Mouse (Mus musculus) embryonic facial prominence, embryonic 12.5 days (tissue): ENCODE measurements around the gene Ppm1l. TPM values are rescaled to one million over a fixed set of nuclear protein-coding genes. Genes with fewer than 3 reads are reported as not detected.

Experiments
- ATAC-seq: fragments of 200-750 bp; cut with Nextera tagmentation; 2 replicates; pipeline ENCODE4 v1.8.0; 2017; ENCODE audit not compliant: insufficient number of reproducible peaks, insufficient read depth, low FRiP score, low TSS enrichment
- H3K27ac ChIP-seq: fragments of 300-500 bp; sonication (generic); 2 replicates; pipeline ENCODE4 v1.5.1; 2016; ENCODE audit warnings: mild to moderate bottlenecking
- H3K27me3 ChIP-seq: fragments of 300-500 bp; sonication (generic); 2 replicates; pipeline ENCODE4 v1.6.1; 2016; ENCODE audit warnings: mild to moderate bottlenecking, moderate library complexity
- H3K36me3 ChIP-seq: fragments of 300-500 bp; sonication (generic); 2 replicates; pipeline ENCODE4 v1.6.1; 2016; ENCODE audit warnings: mild to moderate bottlenecking
- H3K4me1 ChIP-seq: fragments of 300-500 bp; sonication (generic); 2 replicates; pipeline ENCODE4 v1.6.1; 2016
- H3K4me2 ChIP-seq: fragments of 300-500 bp; sonication (generic); replicated peaks from 2 replicates; pipeline ENCODE4 v1.6.1; 2016; ENCODE audit warnings: mild to moderate bottlenecking, moderate library complexity
- H3K4me3 ChIP-seq: fragments of 300-500 bp; sonication (generic); 2 replicates; pipeline ENCODE4 v1.5.1; 2016; ENCODE audit warnings: mild to moderate bottlenecking
- H3K9ac ChIP-seq: fragments of 300-500 bp; sonication (generic); 2 replicates; pipeline ENCODE4 v1.6.1; 2016; ENCODE audit warnings: mild to moderate bottlenecking, moderate library complexity
- H3K9me3 ChIP-seq: fragments of 300-500 bp; sonication (generic); 2 replicates; pipeline ENCODE4 v1.6.1; 2016; ENCODE audit warnings: mild to moderate bottlenecking, moderate library complexity
- WGBS: fragments of 180-500 bp; shearing (Covaris S2); methylation state at CpG from one replicate; pipeline ENCODE4 v1.1.7; 2016; 5-methylcytosine and 5-hydroxymethylcytosine counted together
- polyA plus RNA-seq: library from polyadenylated mRNA; unstranded; fragments of >200 nt; fragmentation: Nextera tagmentation; extraction: Ambion mirVana; gene quantifications from 2 replicates; pipeline ENCODE4 v1.2.1, GENCODE M21; 2016

Gene Ppm1l
- polyA plus RNA-seq, 1 experiment from 2014 or later, result 11.9 TPM

DNA sequence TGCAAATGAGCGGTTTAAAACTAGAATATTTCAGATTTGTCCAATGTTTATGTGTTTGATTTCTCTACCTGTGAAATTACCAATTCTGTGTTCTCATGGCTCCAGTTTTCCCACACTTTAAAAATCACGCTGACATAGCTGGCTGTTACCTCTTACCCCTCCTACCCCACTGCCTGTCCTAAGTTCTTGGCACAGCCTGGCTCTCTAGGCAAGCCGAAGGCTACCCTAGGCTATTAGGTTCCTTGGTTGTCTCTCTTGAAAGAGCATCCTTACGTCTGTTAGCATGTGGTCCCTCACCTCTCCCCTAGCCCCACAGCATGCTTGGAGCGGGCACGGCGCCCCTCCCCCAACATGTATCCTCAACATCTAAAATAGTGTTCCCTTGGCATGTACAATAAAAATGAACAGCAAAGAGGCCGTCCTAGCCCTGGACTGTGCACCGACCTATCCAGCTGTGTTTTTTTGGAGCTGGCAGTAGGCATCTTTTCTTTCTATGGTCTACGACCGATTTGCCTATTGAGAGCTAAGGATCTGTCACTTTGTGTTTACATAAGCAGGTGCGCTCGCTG, 167.4 kb downstream of the Ppm1l start:
- H3K4me3 ChIP-seq, result no peak overlapping the region
- H3K27me3 ChIP-seq, result no peaks in the 10 kb centered on the region
- H3K27ac ChIP-seq, result no peak overlapping the region
- no peaks in the 10 kb centered on the region for H3K36me3 ChIP-seq
- 0 out of 2 replicates have a peak, but pooled peaks have one; percentile 11 for ATAC-seq
- peaks cover 5% of the 10 kb centered on the region; the same call in 1 of the 2 replicates for H3K4me1 ChIP-seq
- H3K9me3 ChIP-seq, result no peaks in the 10 kb centered on the region
- H3K9ac ChIP-seq, result no peak overlapping the region
- no peak overlapping the region for H3K4me2 ChIP-seq
- 81% methylated on average over 13 of the region's 13 CpGs for WGBS

DNA sequence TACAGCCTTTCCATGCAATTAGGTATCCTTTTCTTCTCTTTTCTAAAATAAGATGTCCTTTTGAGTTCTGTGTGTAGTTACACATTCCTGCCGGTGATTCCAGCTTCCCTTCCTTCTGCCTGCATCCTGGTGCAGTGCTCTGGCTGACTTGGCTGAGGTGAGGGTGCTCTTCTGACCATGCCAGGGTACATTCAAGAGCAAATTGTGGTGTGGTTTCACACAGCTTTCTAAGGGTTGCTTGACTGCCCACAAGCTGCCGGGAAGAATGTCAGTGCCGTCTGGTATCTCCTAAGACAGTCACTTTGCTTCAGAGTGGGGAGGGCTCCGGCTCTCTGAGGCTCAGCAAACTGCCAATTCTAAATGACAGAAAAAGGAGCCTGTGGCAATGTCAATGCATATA, 167.9 kb downstream of the Ppm1l start:
- Histone ChIP-seq H3K27ac (no peak overlapping the region), H3K9ac (no peak overlapping the region), H3K4me1 (peaks cover 5% of the 10 kb centered on the region; the same call in 1 of the 2 replicates), H3K9me3 (no peaks in the 10 kb centered on the region), H3K4me2 (no peak overlapping the region), H3K36me3 (no peaks in the 10 kb centered on the region), H3K27me3 (no peaks in the 10 kb centered on the region), H3K4me3 (no peak overlapping the region)
- 71% methylated on average over 4 of the region's 4 CpGs for WGBS
- ATAC-seq, result no peak

DNA sequence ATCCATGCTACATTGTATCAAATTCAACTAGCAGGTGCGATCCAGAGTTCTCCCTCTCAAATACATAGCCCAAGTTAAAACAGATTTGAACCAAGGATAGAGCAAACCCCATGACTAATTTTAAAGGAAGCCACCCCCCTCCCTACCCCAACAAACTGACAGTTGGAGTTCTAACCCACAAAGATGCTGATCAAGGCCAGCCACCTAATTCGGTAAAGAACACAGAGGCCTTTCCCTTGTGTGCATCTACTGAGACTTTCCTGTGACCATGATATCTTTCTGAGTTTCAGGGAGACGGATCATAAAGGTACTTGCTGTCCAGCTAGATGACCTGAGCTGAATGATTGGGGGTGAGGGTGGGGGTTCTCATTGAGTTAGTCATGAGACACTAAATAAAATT, 168.7 kb downstream of the Ppm1l start:
- 90% methylated on average over 3 of the region's 3 CpGs for WGBS

DNA sequence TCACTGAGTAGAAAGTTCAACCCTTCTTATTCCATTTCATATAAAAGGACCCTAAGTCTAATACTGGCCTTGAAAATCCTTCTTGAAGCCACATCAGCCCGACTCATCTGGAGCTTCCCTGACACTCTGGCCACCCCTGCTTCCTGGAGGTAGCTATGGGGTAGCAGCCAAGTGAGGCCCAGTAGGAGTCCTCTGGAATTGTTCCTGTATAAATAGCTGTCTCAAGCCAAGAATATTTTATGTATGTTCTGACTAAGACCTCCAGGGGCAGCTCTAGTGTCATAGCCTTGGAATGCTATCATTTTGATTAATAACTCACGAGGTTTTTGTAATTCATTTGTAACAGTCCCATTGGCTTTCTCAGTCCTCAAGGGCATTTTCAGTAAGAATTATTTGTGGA, 169.1 kb downstream of the Ppm1l start:
- no peak for ATAC-seq
- 75% methylated on average over 2 of the region's 2 CpGs for WGBS

More for the DNA sequence above, 168.7 kb downstream of the Ppm1l start:
- no peak overlapping the region for H3K9ac ChIP-seq
- peaks cover 5% of the 10 kb centered on the region; the same call in 1 of the 2 replicates for H3K4me1 ChIP-seq
- ATAC-seq, result no peak
- no peaks in the 10 kb centered on the region for H3K9me3 ChIP-seq
- H3K27ac ChIP-seq, result no peak overlapping the region
- no peak overlapping the region for H3K4me2 ChIP-seq
- no peak overlapping the region for H3K4me3 ChIP-seq
- H3K27me3 ChIP-seq, result no peaks in the 10 kb centered on the region
- H3K36me3 ChIP-seq, result no peaks in the 10 kb centered on the region

DNA sequence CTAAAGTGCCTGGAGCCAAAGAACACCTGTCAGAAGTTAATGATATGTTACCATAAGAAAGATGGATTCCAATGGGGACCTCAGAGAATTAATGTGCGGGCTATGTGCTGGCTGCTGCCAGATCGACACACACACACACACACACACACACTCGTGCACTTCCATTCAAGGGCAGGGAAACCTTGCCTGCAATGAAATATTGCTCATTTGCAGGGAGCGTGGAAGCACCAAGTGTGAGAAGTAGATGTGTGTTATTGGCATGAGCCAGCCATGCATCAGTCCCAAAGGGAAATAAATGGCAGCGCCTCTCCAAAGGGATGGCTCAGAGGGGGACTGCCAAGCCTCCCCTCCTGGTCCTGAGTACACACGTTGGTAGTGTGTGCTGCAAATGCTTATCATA, 170.8 kb downstream of the Ppm1l start:
- Histone ChIP-seq H3K4me2 (no peak overlapping the region), H3K9me3 (no peaks in the 10 kb centered on the region), H3K4me3 (no peak overlapping the region), H3K36me3 (no peaks in the 10 kb centered on the region), H3K27ac (no peak overlapping the region), H3K9ac (no peak overlapping the region), H3K27me3 (no peaks in the 10 kb centered on the region), H3K4me1 (0 out of 2 replicates have a peak, but pooled peaks cover 5% of the 10 kb centered on the region)
- ATAC-seq, result no peak
- 88% methylated on average over 6 of the region's 6 CpGs for WGBS

More for the DNA sequence above, 169.1 kb downstream of the Ppm1l start:
- H3K9ac ChIP-seq, result no peak overlapping the region
- no peaks in the 10 kb centered on the region for H3K36me3 ChIP-seq
- H3K4me3 ChIP-seq, result no peak overlapping the region
- H3K27ac ChIP-seq, result no peak overlapping the region
- no peaks in the 10 kb centered on the region for H3K9me3 ChIP-seq
- H3K4me1 ChIP-seq, result 0 out of 2 replicates have a peak, but pooled peaks cover 5% of the 10 kb centered on the region
- no peaks in the 10 kb centered on the region for H3K27me3 ChIP-seq
- H3K4me2 ChIP-seq, result no peak overlapping the region

GRCm38 (mm10) chr3:69489669-69490068, 173.0 kb downstream of the Ppm1l start:
- no peak overlapping the region for H3K9ac ChIP-seq
- WGBS, result 75% methylated on average over 3 of the region's 3 CpGs
- H3K27ac ChIP-seq, result no peak overlapping the region
- H3K4me1 ChIP-seq, result 0 out of 2 replicates have a peak, but pooled peaks cover 5% of the 10 kb centered on the region
- H3K4me3 ChIP-seq, result no peak overlapping the region
- no peaks in the 10 kb centered on the region for H3K36me3 ChIP-seq
- no peak for ATAC-seq
- no peak overlapping the region for H3K4me2 ChIP-seq
- no peaks in the 10 kb centered on the region for H3K9me3 ChIP-seq
- H3K27me3 ChIP-seq, result no peaks in the 10 kb centered on the region

DNA sequence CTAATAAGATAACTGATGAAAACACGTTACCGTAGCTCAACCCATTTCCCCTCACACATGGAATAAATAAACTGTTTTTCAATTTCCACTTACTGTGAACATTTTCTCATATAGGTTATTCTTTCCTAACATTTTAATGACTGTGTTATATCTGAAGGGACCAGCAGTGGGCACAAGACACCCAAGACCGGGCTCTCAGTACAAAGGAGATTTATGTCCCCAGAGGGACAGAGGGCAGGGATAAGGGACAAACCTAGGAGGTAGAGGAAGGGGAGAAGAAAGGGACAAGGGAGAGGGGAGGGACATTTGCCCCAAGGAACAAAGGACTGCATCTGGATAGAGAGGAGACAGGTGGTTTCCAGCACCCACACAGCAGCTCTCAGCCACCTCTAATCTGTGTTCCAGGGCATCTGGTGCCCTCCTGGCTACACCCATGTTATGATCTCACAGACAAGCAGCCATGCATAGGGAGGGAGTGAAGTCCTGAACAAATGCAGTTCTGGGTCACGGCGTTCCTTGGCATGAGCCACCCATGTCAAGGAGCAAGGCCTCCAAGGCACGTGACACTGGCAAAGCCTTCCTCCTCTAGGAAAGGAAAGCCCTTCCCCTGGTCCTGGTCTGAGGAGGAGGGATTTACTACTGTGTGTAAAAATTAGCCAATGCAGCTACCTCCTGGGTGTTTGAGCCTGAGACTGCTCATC, 174.5 kb downstream of the Ppm1l start:
- no peak overlapping the region for H3K4me3 ChIP-seq
- ATAC-seq, result no peak
- WGBS, result 82% methylated on average over 6 of the region's 6 CpGs

GRCm38 (mm10) chr3:69494233-69495010, 177.8 kb downstream of the Ppm1l start:
- no peaks in the 10 kb centered on the region for H3K27me3 ChIP-seq
- no peak overlapping the region for H3K27ac ChIP-seq
- no peak for ATAC-seq
- H3K9ac ChIP-seq, result no peak overlapping the region
- H3K4me2 ChIP-seq, result no peak overlapping the region
- WGBS, result 78% methylated on average over 4 of the region's 4 CpGs
- H3K4me3 ChIP-seq, result no peak overlapping the region
- H3K4me1 ChIP-seq, result no peaks in the 10 kb centered on the region
- no peaks in the 10 kb centered on the region for H3K36me3 ChIP-seq
- H3K9me3 ChIP-seq, result no peaks in the 10 kb centered on the region

More for the DNA sequence above, 174.5 kb downstream of the Ppm1l start:
- no peak overlapping the region for H3K27ac ChIP-seq
- 0 out of 2 replicates have a peak, but pooled peaks cover 5% of the 10 kb centered on the region for H3K4me1 ChIP-seq
- no peaks in the 10 kb centered on the region for H3K9me3 ChIP-seq
- H3K27me3 ChIP-seq, result no peaks in the 10 kb centered on the region
- no peaks in the 10 kb centered on the region for H3K36me3 ChIP-seq
- H3K9ac ChIP-seq, result no peak overlapping the region
- H3K4me2 ChIP-seq, result no peak overlapping the region

DNA sequence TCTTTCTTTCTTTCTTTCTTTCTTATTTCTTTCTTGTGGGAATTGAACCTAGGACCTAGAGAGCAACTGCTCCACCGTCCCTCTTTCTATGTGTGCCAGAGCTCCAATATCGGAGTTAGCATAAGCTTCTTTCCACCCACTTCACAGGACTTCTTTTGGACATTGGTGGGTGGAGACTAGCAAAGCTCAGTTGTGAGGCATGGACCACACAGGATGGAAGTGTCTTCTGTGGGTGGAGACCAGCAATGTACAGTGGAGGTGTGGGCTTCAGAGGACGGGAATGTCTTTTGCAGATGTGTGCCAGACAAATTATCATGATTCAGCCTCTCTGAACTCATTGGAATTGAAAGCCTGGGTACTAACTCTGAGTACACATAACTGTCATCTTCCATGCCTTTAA, 180.5 kb downstream of the Ppm1l start:
- Histone ChIP-seq H3K4me3 (no peak overlapping the region), H3K36me3 (no peaks in the 10 kb centered on the region), H3K27ac (no peak overlapping the region), H3K9me3 (no peaks in the 10 kb centered on the region), H3K9ac (no peak overlapping the region), H3K27me3 (no peaks in the 10 kb centered on the region), H3K4me1 (peaks cover 8% of the 10 kb centered on the region), H3K4me2 (no peak overlapping the region)
- WGBS, result 83% methylated on average over 3 of the region's 3 CpGs
- ATAC-seq, result no peak

- Histone ChIP-seq H3K4me2 (no peak overlapping the region), H3K36me3 (no peaks in the 10 kb centered on the region), H3K4me1 (peaks cover 10% of the 10 kb centered on the region), H3K27me3 (no peaks in the 10 kb centered on the region), H3K4me3 (no peak overlapping the region), H3K9me3 (no peaks in the 10 kb centered on the region), H3K27ac (no peak overlapping the region; the same call in 1 of the 2 replicates), H3K9ac (no peak overlapping the region)
- 13% methylated on average over 6 of the region's 6 CpGs for WGBS
- peak; percentile 64; the same call in 1 of the 2 replicates for ATAC-seq
Observed at GRCm38 (mm10) chr3:69502009-69502408, 185.3 kb downstream of the Ppm1l start.

DNA sequence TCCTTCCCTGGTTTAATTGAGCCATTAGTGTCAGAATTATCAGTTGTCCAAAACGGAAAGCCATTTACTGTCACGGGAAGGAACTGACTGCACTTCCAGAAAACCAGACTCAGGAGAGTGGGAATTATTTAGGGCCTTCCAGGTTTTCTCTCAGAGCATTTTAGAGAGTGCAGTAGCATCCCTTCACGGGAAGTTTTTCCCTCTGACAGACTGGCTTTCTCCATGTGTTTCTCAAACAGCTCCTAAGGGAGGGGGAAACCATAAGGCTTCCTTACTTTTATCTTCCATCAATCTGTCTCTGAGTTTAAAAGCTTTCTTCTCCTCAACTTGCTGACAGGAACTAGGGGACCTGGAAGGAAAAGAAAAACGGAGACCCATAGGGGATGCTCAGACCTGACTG, 185.9 kb downstream of the Ppm1l start:
- no peak for ATAC-seq
- H3K27me3 ChIP-seq, result no peaks in the 10 kb centered on the region
- H3K36me3 ChIP-seq, result no peaks in the 10 kb centered on the region
- H3K9me3 ChIP-seq, result no peaks in the 10 kb centered on the region
- H3K27ac ChIP-seq, result no peak overlapping the region
- no peak overlapping the region for H3K4me2 ChIP-seq
- WGBS, result 24% methylated on average over 4 of the region's 4 CpGs
- no peak overlapping the region for H3K4me3 ChIP-seq
- H3K4me1 ChIP-seq, result peaks cover 10% of the 10 kb centered on the region
- no peak overlapping the region for H3K9ac ChIP-seq
